Comparison of ENCODE assay signal across 7 mouse cellular contexts in the genomic region with DNA sequence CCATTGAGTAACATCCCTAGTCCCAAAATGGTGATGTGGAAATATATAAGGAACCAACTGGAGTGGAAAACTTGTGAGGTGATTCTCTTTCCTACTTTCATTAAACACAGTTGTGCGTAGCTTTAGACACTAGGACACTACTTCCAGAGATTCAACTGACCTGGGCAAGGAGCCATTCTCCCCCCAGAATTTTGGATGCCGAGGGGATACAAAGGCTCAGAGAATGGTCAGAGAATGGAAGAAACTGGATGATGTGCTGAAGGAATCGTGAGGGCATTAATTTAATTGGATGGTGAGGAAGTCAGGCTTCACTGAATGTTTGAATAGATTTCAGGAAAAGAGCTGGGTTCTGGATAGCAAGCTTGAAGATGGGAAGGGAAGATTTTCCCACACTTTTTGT. TPM values are rescaled to one million over a fixed set of nuclear protein-coding genes. Genes with fewer than 3 reads are reported as not detected.
DNase-seq lines count a peak whose midpoint lies in the region; ATAC-seq and TF ChIP-seq lines count a peak whose summit lies in the region.

No protein-coding gene starts in this region.

- WGBS in lung, embryonic 14.5 days, result 21% methylated on average over 3 of the region's 3 CpGs
- 45% methylated on average over 3 of the region's 3 CpGs for WGBS in limb, embryonic 11.5 days
- WGBS in olfactory bulb, adult 2 months, result 2% methylated on average over 3 of the region's 3 CpGs

- no peak for TF ChIP-seq CTCF in lung, embryonic 14.5 days (IDR thresholded peaks at IDR 0.05; ENCODE audit: low read depth)
- TF ChIP-seq CTCF in embryonic fibroblast, embryonic 13.5 days (IDR thresholded peaks at IDR 0.05; ENCODE audit: borderline replicate concordance, insufficient read depth, low read length), result no peak
- TF ChIP-seq CTCF in olfactory bulb, adult 2 months (IDR thresholded peaks at IDR 0.05; ENCODE audit: insufficient read depth, low read depth, low read length), result no peak

- peak overlapping the region; percentile 100 for H3K27ac ChIP-seq in lung, embryonic 14.5 days (ENCODE audit: low read depth)
- peak overlapping the region; percentile 81 for H3K27ac ChIP-seq in embryonic fibroblast, embryonic 13.5 days (ENCODE audit: insufficient read depth, low read length)
- H3K27ac ChIP-seq in limb, embryonic 11.5 days (replicated peaks; ENCODE audit: low read depth, low read length), result no peak overlapping the region
- no peak overlapping the region for H3K27ac ChIP-seq in olfactory bulb, adult 2 months (ENCODE audit: insufficient read depth, low read depth, low read length)

- no peaks in the 10 kb centered on the region for H3K9me3 ChIP-seq in lung, embryonic 14.5 days (ENCODE audit: low read depth, low read length)
- no peaks in the 10 kb centered on the region for H3K9me3 ChIP-seq in limb, embryonic 11.5 days (ENCODE audit: control insufficient read depth, low read length)

- TF ChIP-seq POLR2A in embryonic fibroblast, embryonic 13.5 days (IDR thresholded peaks at IDR 0.05; ENCODE audit: low read depth, low read length), result no peak
- TF ChIP-seq POLR2A in olfactory bulb, adult 2 months (IDR thresholded peaks at IDR 0.05; ENCODE audit: insufficient read depth, low read depth, low read length), result no peak

- no peaks in the 10 kb centered on the region for H3K36me3 ChIP-seq in lung, embryonic 14.5 days (ENCODE audit: insufficient read depth)
- H3K36me3 ChIP-seq in limb, embryonic 11.5 days (ENCODE audit: control insufficient read depth, insufficient read depth, low read length), result no peaks in the 10 kb centered on the region

- H3K4me2 ChIP-seq in lung, embryonic 14.5 days, result peak overlapping the region; percentile 90
- H3K4me2 ChIP-seq in limb, embryonic 11.5 days (ENCODE audit: low read depth, severe bottlenecking), result peak overlapping the region; percentile 57

- no peak for ATAC-seq in lung, embryonic 14.5 days (ENCODE audit: insufficient read depth)
- no peak for ATAC-seq in limb, embryonic 11.5 days (ENCODE audit: insufficient number of reproducible peaks, low FRiP score, low TSS enrichment, low read depth)

- peak overlapping the region; percentile 98 for H3K9ac ChIP-seq in lung, embryonic 14.5 days
- H3K9ac ChIP-seq in limb, embryonic 11.5 days (ENCODE audit: low read length), result peak overlapping the region; percentile 97

- H3K27me3 ChIP-seq in lung, embryonic 14.5 days (ENCODE audit: insufficient read depth, low read length), result no peaks in the 10 kb centered on the region
- H3K27me3 ChIP-seq in limb, embryonic 11.5 days (ENCODE audit: control insufficient read depth, insufficient read depth, low read length), result no peaks in the 10 kb centered on the region

- H3K4me3 ChIP-seq in lung, embryonic 14.5 days (ENCODE audit: low read depth, low read length), result peak overlapping the region; percentile 88
- H3K4me3 ChIP-seq in embryonic fibroblast, embryonic 13.5 days (ENCODE audit: insufficient read depth, low read length), result peak overlapping the region; percentile 88
- peak overlapping the region; percentile 80 for H3K4me3 ChIP-seq in limb, embryonic 11.5 days (ENCODE audit: low read depth, low read length)
- peak overlapping the region; percentile 98 for H3K4me3 ChIP-seq in olfactory bulb, adult 2 months (ENCODE audit: insufficient read depth, low read depth, low read length)

- DNase-seq in lung, embryonic 14.5 days, result no peak
- no peak for DNase-seq in lung, postnatal 36 days
- DNase-seq in limb, embryonic 11.5 days (ENCODE audit: low spot score), result no peak
- no peak for DNase-seq in frontal cortex, postnatal 14 days (ENCODE audit: low spot score in 2 of 2)
- DNase-seq in kidney, adult 18-20 months, result no peak

- peaks cover 12% of the 10 kb centered on the region; the same call in 1 of the 2 replicates for H3K4me1 ChIP-seq in lung, embryonic 14.5 days (ENCODE audit: insufficient read depth)
- 0 out of 2 replicates have a peak, but pooled peaks cover 3% of the 10 kb centered on the region for H3K4me1 ChIP-seq in embryonic fibroblast, embryonic 13.5 days (ENCODE audit: control insufficient read depth, insufficient read depth, low read length)
- H3K4me1 ChIP-seq in limb, embryonic 11.5 days (ENCODE audit: control insufficient read depth, insufficient read depth, low read length), result peaks cover 3% of the 10 kb centered on the region; the same call in 1 of the 2 replicates
- H3K4me1 ChIP-seq in olfactory bulb, adult 2 months (ENCODE audit: control insufficient read depth, insufficient read depth, low read length), result no peaks in the 10 kb centered on the region

RNA-seq across cellular contexts. Expression of gene Nr2c2, which starts 1.5 kb away (rescaled TPM):
- polyA plus RNA-seq in lung, embryonic 14.5 days (2014; fragmentation: Nextera tagmentation; extraction: Ambion mirVana), result 32.3 and 33.4 TPM in 2 replicates
- 34.5 and 45.1 TPM in 2 replicates for polyA plus RNA-seq in embryonic fibroblast, embryonic 13.5 days (2011; ENCODE audit: insufficient read length, low read depth, missing spikeins)
- 21.2 and 22.3 TPM in 2 replicates for polyA plus RNA-seq in limb, embryonic 11.5 days (2014; fragmentation: Nextera tagmentation; extraction: Ambion mirVana)
- polyA plus RNA-seq in olfactory bulb, adult 2 months (2012; ENCODE audit: insufficient read depth, insufficient read length, low replicate concordance, missing spikeins), result not detected in 2 replicates

Comparison
In these comparisons a context has a peak if more than half of its experiments do, and no peak if none do; other contexts are left out.
1. H3K27ac ChIP-seq: peak in lung, embryonic 14.5 days (single experiment) and embryonic fibroblast, embryonic 13.5 days (single experiment); none in limb, embryonic 11.5 days (single experiment) and olfactory bulb, adult 2 months (single experiment).
2. Peak in every context shown above with its lines, with median percentiles within 50 percentile points of each other: H3K4me3 ChIP-seq.